Mouse (Mus musculus) embryo, embryonic 9.5 days (tissue): ENCODE data around the gene Ank2.
A peak's percentile ranks its signal among the peaks of the same experiment; 100 is the strongest.
"Not testable (repeated sequence)": the region's sequence is repeated elsewhere in the genome, so short reads cannot be mapped to it uniquely, and the experiment has no call there.

ENCODE experiments used
- DNase-seq: peaks from one replicate; pipeline ENCODE4 v3.0.0-alpha.2; 2017; ENCODE audit errors: extremely low spot score

Gene Ank2

GRCm38 (mm10) chr3:127416950-127417349 lies 82.2 kb downstream of the Ank2 start:
- DNase-seq, result no peak

GRCm38 (mm10) chr3:127414438-127414837 lies 84.7 kb downstream of the Ank2 start:
- DNase-seq, result no peak

- peak; percentile 83 for DNase-seq
Observed at GRCm38 (mm10) chr3:127408684-127409550, 90.2 kb downstream of the Ank2 start.

GRCm38 (mm10) chr3:127407868-127408574 lies 91.1 kb downstream of the Ank2 start:
- no peak for DNase-seq

GRCm38 (mm10) chr3:127406883-127407282 lies 92.3 kb downstream of the Ank2 start:
- no peak for DNase-seq

GRCm38 (mm10) chr3:127404371-127404770 lies 94.8 kb downstream of the Ank2 start:
- DNase-seq, result no peak

- no peak for DNase-seq
Observed at GRCm38 (mm10) chr3:127400976-127401375, 98.2 kb downstream of the Ank2 start.

- not testable (repeated sequence) for DNase-seq
Observed at GRCm38 (mm10) chr3:127400468-127400867, 98.7 kb downstream of the Ank2 start.

- no peak for DNase-seq
Observed at GRCm38 (mm10) chr3:127397774-127398173, 101.4 kb downstream of the Ank2 start.

GRCm38 (mm10) chr3:127395202-127395601 lies 103.9 kb downstream of the Ank2 start:
- no peak for DNase-seq

- no peak for DNase-seq
Observed at GRCm38 (mm10) chr3:127387016-127387517, 112.1 kb downstream of the Ank2 start.

- DNase-seq, result no peak
Observed at GRCm38 (mm10) chr3:127383231-127383630, 115.9 kb downstream of the Ank2 start.

- no peak for DNase-seq
Observed at GRCm38 (mm10) chr3:127376901-127377460, 122.2 kb downstream of the Ank2 start.

GRCm38 (mm10) chr3:127375956-127376660 lies 123.0 kb downstream of the Ank2 start:
- DNase-seq, result peak; percentile 12

- DNase-seq, result no peak
Observed at GRCm38 (mm10) chr3:127374190-127374710, 124.9 kb downstream of the Ank2 start.

GRCm38 (mm10) chr3:127371774-127372173 lies 127.4 kb downstream of the Ank2 start:
- DNase-seq, result no peak

- no peak for DNase-seq
Observed at GRCm38 (mm10) chr3:127369529-127369928, 129.6 kb downstream of the Ank2 start.

GRCm38 (mm10) chr3:127367450-127367849 lies 131.7 kb downstream of the Ank2 start:
- DNase-seq, result no peak

GRCm38 (mm10) chr3:127363512-127363911 lies 135.6 kb downstream of the Ank2 start:
- DNase-seq, result no peak

- DNase-seq, result no peak
Observed at GRCm38 (mm10) chr3:127362611-127363393, 136.3 kb downstream of the Ank2 start.

GRCm38 (mm10) chr3:127361846-127362245 lies 137.3 kb downstream of the Ank2 start:
- no peak for DNase-seq
